19 mouse cellular contexts compared by ENCODE assay signal in the genomic region with DNA sequence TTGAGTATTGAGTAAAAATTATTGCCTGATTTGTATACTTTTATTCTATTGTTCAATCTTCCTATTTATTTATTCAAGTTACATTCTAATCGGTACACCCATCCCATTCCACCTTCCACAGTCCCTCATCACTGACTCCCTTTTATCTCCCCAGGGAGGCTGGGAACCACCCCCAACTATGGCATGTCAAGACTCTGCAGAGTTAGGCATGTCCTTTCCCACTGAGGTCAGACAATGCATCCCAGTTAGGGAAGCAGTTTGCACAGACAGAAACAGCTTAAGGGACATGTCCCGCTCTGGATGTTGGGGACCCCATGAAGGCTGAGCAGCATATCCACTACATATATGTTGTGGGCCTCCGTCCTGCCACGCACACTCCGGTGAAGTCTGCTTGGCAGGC.
A peak's percentile ranks its signal among the peaks of the same experiment; 100 is the strongest.
DNase-seq lines count a peak whose midpoint lies in the region.
"Had no signal": no experiment of that assay in that cellular context is flagged by ENCODE, and none has a peak within 500 bp of the region (broad histone marks: within the 10 kb centered on the region; RNA-seq: fewer than 3 reads in every experiment).

No protein-coding gene starts in this region.

- intact Hi-C loops in heart, postnatal 36 days (cut with DNase I), result no loop called here

- DNase-seq in ES-CJ7 (ENCODE audit: low read depth, low spot score), result peak; percentile 33
- DNase-seq in R1 (ENCODE audit: low read depth, low spot score), result peak; percentile 80
- peak; percentile 75 for DNase-seq in ZHBTc4 (ENCODE audit: low read depth, low spot score)
- DNase-seq in heart, adult 11 months, result no peak
- DNase-seq in heart, postnatal 36 days, result no peak
- DNase-seq in layer of hippocampus, adult 9-11 months, result no peak
- DNase-seq: adrenal gland, adult 2 months; adrenal gland, adult 8-10 months; adrenal gland, postnatal 10 days; adrenal gland, postnatal 14 days; adrenal gland, postnatal 25 days; adrenal gland, postnatal 36 days; B cell, adult 2 months; cerebellum, adult 11 months; cerebellum, adult 11-12 months; cerebellum, adult 18-20 months; cerebellum, adult 2 months; cerebellum, adult 8-10 months; cerebellum, adult 9-10 months had no signal

Comparison
In these comparisons a context has a peak if more than half of its experiments do, and no peak if none do; other contexts are left out.
1. DNase-seq: peak in ES-CJ7 (single experiment), R1 (single experiment) and ZHBTc4 (single experiment); none in heart, adult 11 months (single experiment), heart, postnatal 36 days (0 of 2) and layer of hippocampus, adult 9-11 months (single experiment).